Mouse (Mus musculus) embryonic stem cell, embryonic (primary cell): ENCODE results near the gene Gm10722.
"Not testable (repeated sequence)": the region's sequence is repeated elsewhere in the genome, so short reads cannot be mapped to it uniquely, and the experiment has no call there.

Experiments used
- CTCF ChIA-PET, 4 experiments: fragments of 300-600 bp in 2 of 4; fragments of 350-600 bp in 2 of 4; sonication (Branson Sonifier 250); formaldehyde crosslinking; loops; one replicate each; lab custom pipeline; 2022; ENCODE audit warnings: inconsistent platforms in 2 of 4; lab: Charles Lee
- POLR2A ChIA-PET, 4 experiments: fragments of 300-600 bp in 2 of 4; fragments of 350-600 bp in 2 of 4; sonication (Branson Sonifier 250); formaldehyde crosslinking; loops; one replicate each; lab custom pipeline; 2022; ENCODE audit warnings: antibody characterized with exemption in 4 of 4, inconsistent platforms in 1 of 4; lab: Charles Lee

Gm10722 gene

DNA sequence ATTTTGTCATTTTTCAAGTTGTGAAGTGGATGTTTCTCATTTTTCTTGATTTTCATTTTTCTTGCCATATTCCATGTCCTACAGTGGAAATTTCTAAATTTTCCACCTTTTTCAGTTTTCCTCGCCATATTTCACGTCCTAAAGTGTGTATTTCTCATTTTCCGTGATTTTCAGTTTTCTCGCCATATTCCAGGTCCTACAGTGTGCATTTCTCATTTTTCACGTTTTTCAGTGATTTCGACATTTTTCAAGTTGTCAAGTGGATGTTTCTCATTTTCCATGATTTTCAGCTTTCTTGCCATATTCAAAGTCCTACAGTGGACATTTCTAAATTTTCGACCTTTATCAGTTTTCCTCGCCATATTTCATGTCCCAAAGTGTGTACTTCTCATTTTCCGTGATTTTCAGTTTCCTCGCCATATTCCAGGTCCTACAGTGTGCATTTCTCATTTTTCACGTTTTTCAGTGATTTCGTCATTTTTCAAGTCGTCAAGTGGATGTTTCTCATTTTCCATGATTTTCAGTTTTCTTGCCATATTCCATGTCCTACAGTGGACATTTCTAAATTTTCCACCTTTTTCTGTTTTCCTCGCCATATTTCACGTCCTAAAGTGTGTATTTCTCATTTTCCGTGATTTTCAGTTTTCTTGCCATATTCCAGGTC is 23.4 kb downstream of the Gm10722 start:
- POLR2A ChIA-PET, CTCF ChIA-PET: not testable (repeated sequence)

DNA sequence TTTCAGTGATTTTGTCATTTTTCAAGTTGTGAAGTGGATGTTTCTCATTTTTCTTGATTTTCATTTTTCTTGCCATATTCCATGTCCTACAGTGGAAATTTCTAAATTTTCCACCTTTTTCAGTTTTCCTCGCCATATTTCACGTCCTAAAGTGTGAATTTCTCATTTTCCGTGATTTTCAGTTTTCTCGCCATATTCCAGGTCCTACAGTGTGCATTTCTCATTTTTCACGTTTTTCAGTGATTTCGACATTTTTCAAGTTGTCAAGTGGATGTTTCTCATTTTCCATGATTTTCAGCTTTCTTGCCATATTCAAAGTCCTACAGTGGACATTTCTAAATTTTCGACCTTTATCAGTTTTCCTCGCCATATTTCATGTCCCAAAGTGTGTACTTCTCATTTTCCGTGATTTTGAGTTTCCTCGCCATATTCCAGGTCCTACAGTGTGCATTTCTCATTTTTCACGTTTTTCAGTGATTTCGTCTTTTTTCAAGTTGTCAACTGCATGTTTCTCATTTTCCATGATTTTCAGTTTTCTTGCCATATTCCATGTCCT is 24.3 kb downstream of the Gm10722 start, which contains the start of gene Gm10717:
TSS of gene Gm10717 (plus strand) at position 506 of the 556 bp plus-strand sequence.
- CTCF ChIA-PET, POLR2A ChIA-PET: not testable (repeated sequence)

DNA sequence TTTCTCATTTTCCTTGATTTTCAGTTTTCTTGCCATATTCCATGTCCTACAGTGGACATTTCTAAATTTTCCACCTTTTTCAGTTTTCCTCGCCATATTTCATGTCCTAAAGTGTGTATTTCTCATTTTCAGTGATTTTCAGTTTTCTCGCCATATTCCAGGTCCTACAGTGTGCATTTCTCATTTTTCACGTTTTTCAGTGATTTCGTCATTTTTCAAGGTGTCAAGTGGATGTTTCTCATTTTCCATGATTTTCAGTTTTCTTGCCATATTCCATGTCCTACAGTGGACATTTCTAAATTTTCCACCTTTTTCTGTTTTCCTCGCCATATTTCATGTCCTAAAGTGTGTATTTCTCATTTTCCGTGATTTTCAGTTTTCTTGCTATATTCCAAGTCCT is 24.9 kb downstream of the Gm10722 start:
- CTCF ChIA-PET, POLR2A ChIA-PET: not testable (repeated sequence)

DNA sequence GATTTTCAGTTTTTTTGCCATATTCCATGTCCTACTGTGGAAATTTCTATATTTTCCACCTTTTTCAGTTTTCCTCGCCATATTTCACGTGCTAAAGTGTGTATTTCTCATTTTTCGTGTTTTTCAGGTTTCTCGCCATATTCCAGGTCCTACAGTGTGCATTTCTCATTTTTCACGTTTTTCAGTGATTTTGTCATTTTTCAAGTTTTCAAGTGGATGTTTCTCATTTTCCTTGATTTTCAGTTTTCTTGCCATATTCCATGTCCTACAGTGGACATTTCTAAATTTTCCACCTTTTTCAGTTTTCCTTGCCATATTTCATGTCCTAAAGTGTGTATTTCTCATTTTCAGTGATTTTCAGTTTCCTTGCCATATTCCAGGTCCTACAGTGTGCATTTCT is 25.4 kb downstream of the Gm10722 start:
- POLR2A ChIA-PET, CTCF ChIA-PET: not testable (repeated sequence)

DNA sequence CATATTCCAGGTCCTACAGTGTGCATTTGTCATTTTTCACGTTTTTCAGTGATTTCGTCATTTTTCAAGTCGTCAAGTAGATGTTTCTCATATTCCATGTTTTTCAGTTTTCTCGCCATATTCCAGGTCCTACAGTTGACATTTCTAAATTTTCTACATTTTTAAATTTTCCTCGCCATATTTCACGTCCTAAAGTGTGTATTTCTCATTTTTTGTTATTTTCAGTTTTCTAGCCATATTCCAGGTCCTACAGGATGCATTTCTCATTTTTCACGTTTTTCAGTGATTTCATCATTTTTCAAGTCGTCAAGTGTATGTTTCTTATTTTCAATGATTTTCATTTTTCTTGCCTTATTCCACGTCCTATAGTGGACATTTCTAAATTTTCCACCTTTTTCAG is 26.0 kb downstream of the Gm10722 start:
- CTCF ChIA-PET, POLR2A ChIA-PET: not testable (repeated sequence)

DNA sequence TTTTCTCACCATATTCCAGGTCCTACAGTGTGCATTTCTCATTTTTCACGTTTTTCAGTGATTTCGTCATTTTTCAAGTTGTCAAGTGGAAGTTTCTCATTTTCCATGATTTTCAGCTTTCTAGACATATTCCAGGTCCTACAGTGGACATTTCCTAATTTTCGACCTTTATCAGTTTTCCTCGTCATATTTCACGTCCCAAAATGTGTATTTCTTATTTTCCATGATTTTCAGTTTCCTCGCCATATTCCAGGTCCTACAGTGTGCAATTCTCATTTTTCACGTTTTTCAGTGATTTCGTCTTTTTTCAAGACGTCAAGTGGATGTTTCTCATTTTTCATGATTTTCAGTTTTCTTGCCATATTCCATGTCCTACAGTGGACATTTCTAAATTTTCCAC is 26.5 kb downstream of the Gm10722 start:
- POLR2A ChIA-PET, CTCF ChIA-PET: not testable (repeated sequence)

DNA sequence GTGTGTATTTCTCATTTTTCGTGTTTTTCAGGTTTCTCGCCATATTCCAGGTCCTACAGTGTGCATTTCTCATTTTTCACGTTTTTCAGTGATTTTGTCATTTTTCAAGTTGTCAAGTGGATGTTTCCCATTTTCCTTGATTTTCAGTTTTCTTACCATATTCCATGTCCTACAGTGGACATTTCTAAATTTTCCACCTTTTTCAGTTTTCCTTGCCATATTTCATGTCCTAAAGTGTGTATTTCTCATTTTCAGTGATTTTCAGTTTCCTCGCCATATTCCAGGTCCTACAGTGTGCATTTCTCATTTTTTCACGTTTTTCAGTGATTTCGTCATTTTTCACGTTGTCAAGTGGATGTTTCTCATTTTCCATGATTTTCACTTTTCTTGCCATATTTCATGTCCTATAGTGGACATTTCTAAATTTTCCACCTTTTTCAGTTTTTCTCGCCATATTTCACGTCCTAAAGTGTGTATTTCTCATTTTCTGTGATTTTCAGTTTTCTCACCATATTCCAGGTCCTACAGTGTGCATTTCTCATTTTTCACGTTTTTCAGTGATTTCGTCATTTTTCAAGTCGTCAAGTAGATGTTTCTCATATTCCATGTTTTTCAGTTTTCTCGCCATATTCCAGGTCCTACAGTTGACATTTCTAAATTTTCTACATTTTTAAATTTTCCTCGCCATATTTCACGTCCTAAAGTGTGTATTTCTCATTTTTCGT is 28.7 kb downstream of the Gm10722 start:
- CTCF ChIA-PET, POLR2A ChIA-PET: not testable (repeated sequence)

DNA sequence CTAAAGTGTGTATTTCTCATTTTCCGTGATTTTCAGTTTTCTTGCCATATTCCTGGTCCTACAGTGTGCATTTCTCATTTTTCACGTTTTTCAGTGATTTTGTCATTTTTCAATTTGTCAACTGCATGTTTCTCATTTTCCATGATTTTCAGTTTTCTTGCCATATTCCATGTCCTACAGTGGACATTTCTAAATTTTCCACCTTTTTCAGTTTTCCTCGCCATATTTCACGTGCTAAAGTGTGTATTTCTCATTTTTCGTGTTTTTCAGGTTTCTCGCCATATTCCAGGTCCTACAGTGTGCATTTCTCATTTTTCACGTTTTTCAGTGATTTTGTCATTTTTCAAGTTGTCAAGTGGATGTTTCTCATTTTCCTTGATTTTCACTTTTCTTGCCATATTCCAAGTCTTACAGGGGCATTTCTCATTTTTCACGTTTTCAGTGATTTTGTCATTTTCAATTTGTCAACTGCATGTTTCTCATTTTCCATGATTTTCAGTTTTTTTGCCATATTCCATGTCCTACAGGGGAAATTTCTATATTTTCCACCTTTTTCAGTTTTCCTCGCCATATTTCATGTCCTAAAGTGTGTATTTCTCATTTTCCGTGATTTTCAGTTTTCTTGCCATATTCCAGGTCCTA is 30.1 kb downstream of the Gm10722 start:
- POLR2A ChIA-PET, CTCF ChIA-PET: not testable (repeated sequence)

DNA sequence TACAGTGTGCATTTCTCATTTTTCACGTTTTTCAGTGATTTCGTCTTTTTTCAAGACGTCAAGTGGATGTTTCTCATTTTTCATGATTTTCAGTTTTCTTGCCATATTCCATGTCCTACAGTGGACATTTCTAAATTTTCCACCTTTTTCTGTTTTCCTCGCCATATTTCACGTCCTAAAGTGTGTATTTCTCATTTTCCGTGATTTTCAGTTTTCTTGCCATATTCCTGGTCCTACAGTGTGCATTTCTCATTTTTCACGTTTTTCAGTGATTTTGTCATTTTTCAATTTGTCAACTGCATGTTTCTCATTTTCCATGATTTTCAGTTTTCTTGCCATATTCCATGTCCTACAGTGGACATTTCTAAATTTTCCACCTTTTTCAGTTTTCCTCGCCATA is 33.6 kb downstream of the Gm10722 start, which contains the start of gene Gm17535:
TSS of gene Gm17535 (plus strand) at position 301 of the 400 bp plus-strand sequence.
- POLR2A ChIA-PET, CTCF ChIA-PET: not testable (repeated sequence)

DNA sequence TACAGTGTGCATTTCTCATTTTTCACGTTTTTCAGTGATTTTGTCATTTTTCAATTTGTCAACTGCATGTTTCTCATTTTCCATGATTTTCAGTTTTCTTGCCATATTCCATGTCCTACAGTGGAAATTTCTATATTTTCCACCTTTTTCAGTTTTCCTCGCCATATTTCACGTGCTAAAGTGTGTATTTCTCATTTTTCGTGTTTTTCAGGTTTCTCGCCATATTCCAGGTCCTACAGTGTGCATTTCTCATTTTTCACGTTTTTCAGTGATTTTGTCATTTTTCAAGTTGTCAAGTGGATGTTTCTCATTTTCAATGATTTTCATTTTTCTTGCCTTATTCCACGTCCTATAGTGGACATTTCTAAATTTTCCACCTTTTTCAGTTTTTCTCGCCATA is 35.9 kb downstream of the Gm10722 start, which contains the start of gene Gm10715:
TSS of gene Gm10715 (plus strand) at position 301 of the 400 bp plus-strand sequence.
- POLR2A ChIA-PET, CTCF ChIA-PET: not testable (repeated sequence)

DNA sequence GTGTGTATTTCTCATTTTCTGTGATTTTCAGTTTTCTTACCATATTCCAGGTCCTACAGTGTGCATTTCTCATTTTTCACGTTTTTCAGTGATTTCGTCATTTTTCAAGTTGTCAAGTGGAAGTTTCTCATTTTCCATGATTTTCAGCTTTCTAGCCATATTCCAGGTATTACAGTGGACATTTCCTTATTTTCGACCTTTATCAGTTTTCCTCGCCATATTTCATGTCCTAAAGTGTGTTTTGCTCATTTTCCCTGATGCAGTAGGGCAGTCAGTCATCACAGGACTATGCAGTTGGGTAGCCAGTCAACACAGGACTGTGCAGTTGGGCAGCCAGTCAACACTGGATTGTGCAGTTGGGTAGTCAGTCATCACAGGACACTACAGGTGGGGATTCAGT is 37.4 kb downstream of the Gm10722 start:
- POLR2A ChIA-PET, CTCF ChIA-PET: not testable (repeated sequence)
